Mouse (Mus musculus): ENCODE measurements around the gene Myo1b.
A peak's percentile ranks its signal among the peaks of the same experiment; 100 is the strongest.

The Myo1b gene

GRCm38 (mm10) chr1:51915576-51916156, at the start of gene Myo1b:
Gene Myo1b, minus strand, starts transcription at chr1:51916071.
- DNase-seq (ENCODE audit: low spot score in 2 of 2) = peak; percentile 25 to 53

- no peak for DNase-seq (ENCODE audit: low spot score in 2 of 2)
Observed at GRCm38 (mm10) chr1:51964647-51965046, 48.8 kb upstream of the Myo1b start.

DNA sequence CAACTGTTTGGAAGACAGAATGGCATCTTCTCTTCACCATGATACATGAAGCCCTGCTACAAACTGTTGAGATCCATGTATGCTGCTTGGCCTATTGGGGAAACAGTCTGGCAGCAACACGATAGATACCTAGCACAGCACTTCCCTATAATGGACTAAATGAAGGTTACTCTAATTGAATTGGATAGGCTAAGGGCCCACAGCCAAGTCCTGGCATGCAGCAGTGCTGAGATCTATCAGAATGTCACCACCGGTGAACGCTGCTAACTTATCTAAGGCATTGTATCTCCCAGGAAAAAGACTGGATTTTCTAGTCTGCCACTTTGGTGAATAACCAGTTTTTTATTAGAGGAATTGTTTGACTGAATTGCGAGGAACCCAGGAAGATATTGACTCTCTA, 31.2 kb upstream of the Myo1b start:
- DNase-seq (ENCODE audit: low spot score in 2 of 2) = no peak

- DNase-seq (ENCODE audit: low spot score in 2 of 2) = peak in 1 of 2 experiments; percentile 42
Observed at GRCm38 (mm10) chr1:51944755-51945154, 28.9 kb upstream of the Myo1b start.

DNA sequence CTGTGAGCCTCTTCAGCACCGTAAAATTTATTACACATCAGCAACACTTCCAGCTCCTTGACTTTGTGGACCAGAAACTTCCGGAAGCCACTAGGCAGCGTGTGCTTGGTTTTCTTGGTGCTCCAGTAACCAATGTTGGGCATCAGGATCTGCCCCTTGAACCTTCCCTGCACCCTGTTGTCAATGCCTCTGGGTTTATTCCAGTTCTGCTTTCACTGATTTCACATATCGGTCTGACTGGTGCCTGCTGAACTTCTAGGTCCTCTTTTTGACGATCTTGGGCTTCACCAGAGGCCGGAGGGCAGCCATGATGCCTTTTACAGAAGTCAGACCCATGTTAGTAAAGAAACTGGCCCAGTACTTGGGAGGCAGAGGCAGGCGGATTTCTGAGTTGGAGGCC, 22.5 kb upstream of the Myo1b start:
- DNase-seq (ENCODE audit: low spot score in 2 of 2) = no peak

DNA sequence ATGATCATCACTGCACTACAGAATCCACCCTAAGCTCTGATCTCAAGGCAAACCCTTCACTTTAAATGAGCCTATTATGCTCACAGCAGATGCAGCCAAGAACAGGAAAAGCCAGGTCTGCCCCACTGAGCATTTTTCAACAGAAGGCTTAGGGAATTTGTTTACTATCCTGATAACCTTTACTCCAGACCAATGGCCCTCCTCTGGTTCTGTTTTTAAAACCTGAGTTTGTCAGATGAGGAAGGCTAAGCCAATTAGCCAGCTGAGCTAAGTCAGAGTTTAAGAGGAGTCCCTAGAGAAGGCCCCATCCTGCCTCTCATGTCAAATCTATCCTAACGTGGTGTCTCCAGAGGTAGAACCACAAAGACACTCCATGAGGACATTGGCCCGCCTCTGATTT, 19.1 kb upstream of the Myo1b start:
- no peak for DNase-seq (ENCODE audit: low spot score in 2 of 2)

GRCm38 (mm10) chr1:51934176-51934924, 18.5 kb upstream of the Myo1b start:
- no peak for DNase-seq (ENCODE audit: low spot score in 2 of 2)

GRCm38 (mm10) chr1:51932826-51933225, 17.0 kb upstream of the Myo1b start:
- no peak for DNase-seq (ENCODE audit: low spot score in 2 of 2)

DNA sequence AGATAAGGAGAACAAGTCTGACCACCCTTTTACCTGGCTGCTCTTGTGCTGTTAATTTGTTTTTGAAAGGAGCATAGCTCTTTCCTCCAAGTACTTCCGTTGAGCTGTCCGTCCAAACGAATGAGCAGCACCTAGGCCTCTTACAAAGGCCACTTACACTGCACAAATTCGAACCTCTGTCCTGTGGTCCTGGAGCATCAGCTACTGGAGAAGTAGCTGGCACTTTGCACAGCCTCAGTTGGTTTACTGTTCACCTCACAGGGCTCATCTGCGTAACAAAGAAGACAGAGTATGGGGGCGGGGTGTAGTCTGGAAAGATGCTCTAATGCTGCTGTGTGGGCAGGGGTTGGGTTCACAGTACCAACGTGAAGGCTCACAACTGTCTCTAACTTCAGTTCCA, 15.7 kb upstream of the Myo1b start:
- DNase-seq (ENCODE audit: low spot score in 2 of 2) = no peak

GRCm38 (mm10) chr1:51930584-51930983, 14.7 kb upstream of the Myo1b start:
- no peak for DNase-seq (ENCODE audit: low spot score in 2 of 2)

DNA sequence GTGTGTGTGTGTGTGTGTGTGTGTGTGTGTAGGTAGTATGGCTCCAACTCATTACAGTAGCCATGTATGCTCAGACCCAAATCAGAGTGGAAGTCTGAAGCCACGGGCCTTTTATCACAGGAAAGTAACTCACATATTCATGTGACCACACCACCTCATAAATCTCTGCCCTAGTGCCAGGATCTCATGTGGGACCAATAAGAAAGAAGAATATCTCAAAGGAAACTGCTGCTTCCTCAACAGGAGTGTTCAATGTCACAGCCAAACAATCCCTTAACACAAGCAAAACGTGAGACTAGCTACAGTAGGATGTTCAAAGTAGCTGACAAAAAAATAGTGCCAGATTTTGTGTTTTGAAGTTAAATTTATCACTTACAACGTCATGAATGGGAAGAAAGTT, 13.7 kb upstream of the Myo1b start:
- DNase-seq (ENCODE audit: low spot score in 2 of 2) = no peak

DNA sequence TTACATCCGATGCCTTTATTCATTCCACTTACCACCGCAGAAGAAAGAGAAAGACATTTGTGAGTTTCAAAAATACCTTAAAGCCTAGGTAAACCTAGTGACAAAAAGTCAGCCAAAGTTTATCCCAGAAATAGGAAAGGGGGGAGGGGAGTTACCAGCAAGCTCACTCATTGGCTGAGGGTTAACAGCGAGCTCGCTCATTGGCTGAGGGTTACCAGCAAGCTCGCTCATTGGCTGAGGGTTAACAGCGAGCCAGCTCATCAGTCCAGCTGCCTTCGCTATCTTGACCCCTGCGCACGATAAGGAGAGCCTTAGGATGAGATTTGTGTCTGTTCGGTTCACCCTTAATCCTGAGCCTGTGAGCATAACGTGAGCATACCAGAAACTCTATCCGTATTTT, 6.9 kb upstream of the Myo1b start:
- DNase-seq (ENCODE audit: low spot score in 2 of 2) = no peak

- no peak for DNase-seq (ENCODE audit: low spot score in 2 of 2)
Observed at GRCm38 (mm10) chr1:51916276-51916675, 405 bp upstream of the Myo1b start.

DNA sequence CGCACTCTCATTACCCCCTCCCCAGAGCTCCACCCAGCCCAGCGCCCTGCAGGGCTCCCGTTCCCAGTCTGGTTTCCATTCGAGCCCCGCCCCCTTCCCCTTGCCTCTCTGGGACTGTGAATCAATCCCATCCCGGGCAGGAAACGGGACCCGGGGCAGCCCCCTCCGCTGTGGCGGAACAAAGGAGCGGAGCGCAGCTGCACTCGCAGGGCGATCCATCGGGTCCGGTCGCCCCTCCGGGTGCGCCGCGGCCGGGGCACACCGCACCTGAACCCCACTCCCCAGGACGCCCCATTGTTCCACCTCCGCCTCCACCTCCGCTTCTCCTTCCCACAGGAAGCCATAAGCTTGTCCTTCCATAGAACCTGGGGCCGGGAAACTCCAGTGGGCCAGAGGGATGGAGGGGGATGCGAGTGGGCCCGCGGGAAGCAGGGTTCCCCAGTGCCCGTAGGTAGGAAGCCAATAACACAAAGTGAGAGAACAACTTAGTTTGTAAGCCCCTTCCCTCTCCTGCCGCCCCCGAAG, 758 bp downstream of the Myo1b start:
- DNase-seq (ENCODE audit: low spot score in 2 of 2) = peak in 1 of 2 experiments; percentile 68

DNA sequence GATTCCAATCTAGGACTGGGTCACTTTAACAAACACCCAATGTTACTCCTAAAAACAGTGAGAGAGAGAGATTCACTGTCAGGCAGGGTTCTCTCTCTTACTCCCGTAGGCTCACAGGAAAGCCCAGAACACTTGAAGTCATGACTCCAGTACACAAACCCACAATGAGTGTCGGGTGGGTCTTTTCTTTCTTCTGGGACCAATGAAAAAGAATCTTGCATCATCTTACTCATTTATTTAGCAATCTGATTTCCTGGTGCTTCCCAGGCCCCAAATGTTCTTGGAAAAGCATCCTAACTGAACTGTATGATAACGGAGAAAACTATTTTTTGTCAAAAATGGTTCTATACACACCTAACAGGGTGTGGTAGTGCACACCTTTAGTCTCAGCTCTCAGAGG, 1.8 kb downstream of the Myo1b start:
- DNase-seq (ENCODE audit: low spot score in 2 of 2) = no peak

DNA sequence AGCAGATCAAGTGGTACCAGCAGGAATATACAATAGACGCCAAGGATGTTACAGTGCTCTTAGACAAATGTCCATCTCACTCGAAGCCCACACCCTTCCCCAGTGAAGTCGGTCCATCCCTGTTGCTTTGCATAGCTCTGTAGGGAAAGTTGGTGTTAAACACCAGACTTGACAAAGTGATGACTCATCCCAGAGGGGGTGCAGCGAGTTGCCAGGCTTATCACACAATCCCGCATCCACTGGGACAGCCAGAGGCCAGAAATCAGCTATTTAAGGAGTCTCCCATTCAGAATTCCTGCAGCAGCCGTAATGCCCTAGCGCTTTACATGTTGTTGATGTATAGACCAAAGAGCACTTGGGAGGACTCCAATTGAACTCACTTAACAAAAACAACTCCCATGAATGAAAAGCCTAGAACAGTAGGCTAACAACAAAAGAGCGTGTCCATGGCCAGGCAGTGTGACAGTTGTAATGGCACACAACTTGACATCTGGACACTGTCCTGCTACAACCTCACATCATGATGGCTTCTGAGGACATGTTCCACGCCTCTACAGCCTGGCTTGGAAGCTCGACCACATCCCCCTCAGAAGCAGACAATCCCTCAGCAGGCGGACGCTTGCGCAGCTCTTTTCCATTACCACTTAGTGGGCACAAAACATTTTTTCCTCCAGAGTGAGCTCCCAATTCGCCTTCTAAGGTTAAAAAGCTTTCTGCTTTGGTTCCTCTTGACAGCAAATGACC, 2.6 kb downstream of the Myo1b start:
- DNase-seq (ENCODE audit: low spot score in 2 of 2) = no peak

DNA sequence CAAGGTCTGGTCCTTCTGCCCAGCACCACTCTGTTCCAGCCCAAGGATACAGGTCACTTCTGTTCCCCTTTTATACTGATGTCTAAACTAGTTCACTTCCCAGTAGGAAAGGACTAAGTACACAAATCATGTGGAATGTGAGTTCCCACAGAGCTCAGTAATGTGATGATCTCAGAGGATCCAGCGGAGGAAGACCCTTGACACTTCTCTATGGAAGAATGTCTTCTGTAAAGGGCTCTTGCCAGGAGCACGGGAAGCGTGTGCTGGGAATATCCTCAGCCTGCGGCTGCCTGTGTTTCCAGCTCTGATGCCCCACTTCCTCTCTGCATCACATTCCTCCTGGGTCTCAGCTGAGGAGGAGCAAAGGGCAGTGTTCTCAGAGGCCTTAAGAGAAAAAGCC, 4.5 kb downstream of the Myo1b start:
- no peak for DNase-seq (ENCODE audit: low spot score in 2 of 2)

GRCm38 (mm10) chr1:51909204-51909603, 6.7 kb downstream of the Myo1b start:
- DNase-seq (ENCODE audit: low spot score in 2 of 2) = no peak

GRCm38 (mm10) chr1:51907821-51908220, 8.1 kb downstream of the Myo1b start:
- no peak for DNase-seq (ENCODE audit: low spot score in 2 of 2)

DNA sequence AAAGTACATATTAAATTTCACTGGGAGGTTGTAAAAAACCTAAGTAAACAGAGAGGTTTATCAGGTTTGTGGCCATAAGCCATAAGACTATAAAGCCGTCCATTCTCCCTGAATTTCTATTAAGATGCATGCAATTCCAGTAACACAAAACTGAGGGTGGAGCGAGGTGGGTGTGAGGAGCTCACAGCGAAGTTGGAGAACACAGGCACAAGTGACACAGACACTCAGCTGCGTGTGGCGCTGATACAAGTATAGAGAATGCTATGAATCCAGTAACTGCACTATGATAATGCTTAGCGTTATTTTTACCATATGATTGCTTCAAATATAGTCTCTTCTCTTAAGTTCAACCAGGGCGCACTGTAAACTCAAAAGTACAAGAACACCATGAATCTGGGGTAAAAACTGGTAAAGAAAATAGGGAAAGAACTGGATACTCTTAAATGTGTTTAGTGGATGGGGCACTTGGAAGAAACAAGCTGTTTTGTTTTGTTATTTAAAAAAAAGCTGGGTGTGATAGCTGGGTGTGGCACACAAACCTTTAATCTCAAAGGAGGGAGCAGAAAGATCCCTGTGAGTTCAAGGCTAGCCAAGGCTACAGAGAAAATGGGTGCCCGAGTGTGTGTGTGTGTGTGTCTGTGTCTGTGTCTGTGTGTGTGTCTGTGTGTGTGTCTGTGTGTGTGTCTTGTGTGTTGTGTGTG, 9.5 kb downstream of the Myo1b start:
- DNase-seq (ENCODE audit: low spot score in 2 of 2) = no peak

DNA sequence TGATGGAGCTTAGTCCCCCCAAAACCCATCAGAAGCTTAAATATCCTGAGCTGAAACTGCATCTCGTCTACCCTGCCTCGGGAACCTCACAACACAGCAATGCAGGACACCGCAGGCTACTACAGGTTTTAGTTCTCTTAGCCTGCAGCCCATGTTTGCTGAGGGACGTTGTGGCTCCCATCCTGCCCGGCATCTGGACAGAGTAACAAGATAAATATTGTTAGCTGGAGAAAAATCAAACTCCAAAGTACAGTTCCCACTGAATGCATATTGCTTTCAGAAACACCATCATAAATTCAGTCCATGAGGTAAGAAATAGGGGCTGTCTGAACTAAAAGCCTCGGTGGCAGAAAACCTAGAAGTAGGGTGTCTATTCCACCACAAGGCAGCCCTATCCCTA, 10.8 kb downstream of the Myo1b start:
- DNase-seq (ENCODE audit: low spot score in 2 of 2) = no peak

DNA sequence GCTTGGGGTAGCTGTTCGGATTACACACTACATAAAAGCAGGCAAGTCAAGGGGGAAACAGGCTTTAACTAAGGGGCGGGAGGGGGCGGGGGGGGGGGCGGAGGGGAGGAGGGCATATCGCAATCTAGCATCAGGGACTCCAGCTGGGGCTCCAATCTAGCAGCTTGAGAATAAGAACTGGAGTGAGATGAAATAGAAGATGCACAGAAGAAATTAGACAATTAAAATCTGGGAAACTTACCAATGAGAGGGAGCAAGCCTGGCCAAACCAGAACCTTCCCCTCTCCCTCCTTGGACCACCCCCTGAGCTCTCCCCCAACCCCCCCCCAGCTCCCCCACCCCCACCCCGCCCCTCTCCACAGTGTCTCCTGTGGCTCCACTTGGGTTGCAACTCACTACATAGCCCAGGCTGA, 18.7 kb downstream of the Myo1b start:
- no peak for DNase-seq (ENCODE audit: low spot score in 2 of 2)
